Mouse (Mus musculus): ENCODE data around the gene Drg1. TPM values are rescaled to one million over a fixed set of nuclear protein-coding genes. Genes with fewer than 3 reads are reported as not detected.
A peak's percentile ranks its signal among the peaks of the same experiment; 100 is the strongest.
"Not testable (repeated sequence)": the region's sequence is repeated elsewhere in the genome, so short reads cannot be mapped to it uniquely, and the experiment has no call there.

The Drg1 gene
- polyA plus RNA-seq, 1 experiment from 2014 or later, result 249 TPM

DNA sequence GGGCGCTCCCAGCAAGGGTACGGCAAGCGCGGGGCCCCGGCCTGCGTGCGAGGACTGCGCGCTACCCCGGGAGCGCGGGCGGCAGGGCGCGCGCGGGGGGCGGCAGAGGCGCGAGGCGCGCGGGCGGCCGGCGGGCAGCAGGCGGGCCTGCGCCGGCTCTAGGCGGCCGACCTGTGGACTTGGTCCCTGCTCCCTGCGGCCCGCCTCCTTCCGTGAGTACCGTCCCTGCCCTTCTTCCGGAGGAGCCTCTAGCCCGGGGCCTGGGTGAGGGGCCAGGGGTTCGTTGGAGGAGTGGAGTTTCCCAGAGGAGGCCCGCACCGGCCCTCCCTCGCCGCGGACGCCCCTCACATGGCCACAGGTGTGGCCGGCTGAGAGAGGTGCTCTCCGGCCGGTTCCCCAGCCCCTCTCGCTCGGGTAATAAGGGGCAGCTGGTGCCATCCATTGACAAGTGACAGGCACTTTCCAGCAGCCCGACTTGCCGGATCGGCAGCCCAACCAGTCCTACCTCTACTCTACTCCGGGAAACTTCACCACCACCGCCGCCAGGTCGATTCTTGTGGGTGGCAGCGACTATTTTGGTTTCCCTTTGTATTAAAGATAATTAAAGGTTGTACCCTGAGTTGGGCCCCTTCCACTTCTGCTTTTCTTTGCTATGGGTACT, 63.3 kb downstream of the Drg1 start:
- H3K27ac ChIP-seq (ENCODE audit: low read length), result peak overlapping the region; percentile 4; the same call in 1 of the 2 replicates
- peaks cover 16% of the 10 kb centered on the region for H3K36me3 ChIP-seq (ENCODE audit: insufficient read depth, low read length)
- no peaks in the 10 kb centered on the region for H3K9me3 ChIP-seq (ENCODE audit: low read length)
- ATAC-seq (ENCODE audit: low FRiP score, low TSS enrichment), result peak; percentile 62
- peak overlapping the region; percentile 44 for H3K4me3 ChIP-seq (ENCODE audit: low read length)
- H3K4me1 ChIP-seq (ENCODE audit: insufficient read depth, low read length), result no peaks in the 10 kb centered on the region
- H3K9ac ChIP-seq (replicated peaks; ENCODE audit: low read length), result peak overlapping the region; percentile 43
- no peaks in the 10 kb centered on the region for H3K27me3 ChIP-seq (ENCODE audit: insufficient read depth, low read length)
- WGBS, result under 1% methylated on average over 47 of the region's 57 CpGs
- peak overlapping the region; percentile 37 for H3K4me2 ChIP-seq (replicated peaks; ENCODE audit: low read depth, low read length)

DNA sequence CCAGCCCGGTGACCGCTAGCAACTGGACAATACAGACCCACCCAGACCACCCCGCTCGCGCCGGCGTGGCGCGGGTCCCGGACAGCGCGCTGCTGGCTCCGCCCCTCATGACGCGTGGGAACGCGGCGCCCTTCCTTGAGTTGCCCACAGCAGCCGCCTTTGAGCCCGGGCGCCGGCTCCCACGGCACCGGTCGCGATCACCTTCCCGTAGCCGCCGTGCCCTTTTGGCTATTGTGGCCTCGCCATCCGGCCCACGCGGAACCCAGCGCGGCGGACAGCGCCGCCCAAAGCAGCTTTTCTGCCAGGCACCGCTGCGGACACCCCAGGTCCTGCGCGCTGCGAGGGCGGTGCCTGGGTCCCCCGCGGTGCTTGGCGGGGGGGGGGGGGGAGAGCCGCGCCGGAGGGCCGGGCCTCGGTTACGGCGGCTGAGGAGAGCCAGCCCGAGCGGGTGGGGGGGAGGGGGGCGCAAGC, 63.9 kb downstream of the Drg1 start, which contains the start of gene Eif4enif1:
Gene Eif4enif1 (plus strand): TSS at position 162 of the 471 bp plus-strand sequence.
- H3K4me1 ChIP-seq (ENCODE audit: insufficient read depth, low read length), result no peaks in the 10 kb centered on the region
- H3K4me3 ChIP-seq (ENCODE audit: low read length), result peak within 1 kb of the TSS; percentile 44
- peak; percentile 81 for ATAC-seq (ENCODE audit: low FRiP score, low TSS enrichment)
- peak within 1 kb of the TSS; percentile 44 for H3K9ac ChIP-seq (replicated peaks; ENCODE audit: low read length)
- H3K27ac ChIP-seq (ENCODE audit: low read length), result peak within 1 kb of the TSS; percentile 8; the same call in 1 of the 2 replicates
- H3K9me3 ChIP-seq (ENCODE audit: low read length), result no peaks in the 10 kb centered on the region
- under 1% methylated on average over 37 of the region's 57 CpGs for WGBS
- peaks cover 13% of the 10 kb centered on the region for H3K36me3 ChIP-seq (ENCODE audit: insufficient read depth, low read length)
- H3K27me3 ChIP-seq (ENCODE audit: insufficient read depth, low read length), result no peaks in the 10 kb centered on the region
- H3K4me2 ChIP-seq (replicated peaks; ENCODE audit: low read depth, low read length), result peak within 1 kb of the TSS; percentile 37

DNA sequence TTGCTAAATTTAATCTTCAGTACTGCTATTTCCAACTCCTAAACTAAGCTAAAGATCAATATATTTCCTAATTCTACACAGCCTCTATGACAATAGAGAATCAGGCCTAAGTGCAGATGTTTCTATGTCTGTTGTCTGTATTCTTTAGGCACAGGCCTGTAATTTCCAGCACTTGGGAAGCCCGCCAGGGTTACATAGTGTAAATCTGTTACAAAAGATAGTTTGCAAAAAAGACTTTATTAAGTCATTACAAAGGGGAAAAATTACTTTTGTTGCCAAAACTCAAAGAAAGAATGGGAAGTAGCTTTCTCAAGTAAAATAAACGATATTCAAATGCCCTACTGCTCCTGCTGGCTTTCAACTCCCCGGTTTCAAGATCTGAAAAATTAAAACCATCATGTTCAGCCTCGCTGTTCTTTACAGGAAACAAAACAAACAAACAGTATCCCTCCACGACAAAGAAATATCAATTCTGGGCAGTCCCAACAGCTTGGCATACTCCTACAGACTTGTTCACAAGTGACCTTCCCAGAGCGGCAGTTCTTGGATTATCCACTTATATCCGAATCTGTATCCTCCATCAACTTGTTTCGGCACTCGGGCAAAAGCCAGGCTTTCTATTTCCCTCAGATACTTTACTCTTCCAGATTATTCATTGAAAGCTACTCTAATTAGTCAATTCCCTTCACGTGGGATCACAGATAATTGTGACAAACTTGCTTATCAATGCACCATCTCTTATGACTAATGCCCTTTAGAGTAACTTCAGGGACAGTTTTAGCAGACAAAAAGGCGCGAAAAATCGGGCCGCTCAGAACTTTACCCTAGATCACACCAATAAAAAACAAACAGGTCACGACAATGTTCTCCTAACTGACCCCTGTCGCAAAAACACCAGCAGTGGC, 64.6 kb downstream of the Drg1 start:
- ATAC-seq (ENCODE audit: low FRiP score, low TSS enrichment), result no peak
- H3K36me3 ChIP-seq (ENCODE audit: insufficient read depth, low read length), result peaks cover 9% of the 10 kb centered on the region; the same call in 1 of the 2 replicates
- no peaks in the 10 kb centered on the region for H3K9me3 ChIP-seq (ENCODE audit: low read length)
- H3K27ac ChIP-seq (ENCODE audit: low read length), result peak overlapping the region; percentile 8; the same call in 1 of the 2 replicates
- WGBS, result 6% methylated on average over 16 of the region's 16 CpGs
- H3K4me1 ChIP-seq (ENCODE audit: insufficient read depth, low read length), result no peaks in the 10 kb centered on the region
- no peaks in the 10 kb centered on the region for H3K27me3 ChIP-seq (ENCODE audit: insufficient read depth, low read length)
- peak overlapping the region; percentile 44; the same call in 1 of the 2 replicates for H3K9ac ChIP-seq (replicated peaks; ENCODE audit: low read length)
- H3K4me2 ChIP-seq (replicated peaks; ENCODE audit: low read depth, low read length), result peak overlapping the region; percentile 15
- H3K4me3 ChIP-seq (ENCODE audit: low read length), result peak overlapping the region; percentile 44

DNA sequence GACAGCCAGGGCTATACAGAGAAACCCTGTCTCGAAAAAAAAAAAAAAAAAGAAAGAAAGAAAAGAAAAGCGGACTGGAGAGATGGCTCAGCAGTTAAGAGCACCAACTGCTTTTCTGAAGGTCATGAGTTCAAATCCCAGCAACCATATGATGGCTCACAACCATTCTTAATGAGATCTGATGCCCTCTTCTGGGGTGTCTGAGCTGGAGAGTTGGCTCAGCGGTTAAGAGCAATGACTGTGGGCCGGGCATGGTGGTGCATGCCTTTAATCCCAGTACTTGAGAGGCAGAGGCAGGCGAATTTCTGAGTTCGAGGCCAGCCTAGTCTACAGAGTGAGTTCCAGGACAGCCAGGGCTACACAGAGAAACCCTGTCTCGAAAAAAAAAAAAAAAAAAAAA, 65.6 kb downstream of the Drg1 start:
- H3K9me3 ChIP-seq (ENCODE audit: low read length); ATAC-seq (ENCODE audit: low FRiP score, low TSS enrichment): not testable (repeated sequence)

DNA sequence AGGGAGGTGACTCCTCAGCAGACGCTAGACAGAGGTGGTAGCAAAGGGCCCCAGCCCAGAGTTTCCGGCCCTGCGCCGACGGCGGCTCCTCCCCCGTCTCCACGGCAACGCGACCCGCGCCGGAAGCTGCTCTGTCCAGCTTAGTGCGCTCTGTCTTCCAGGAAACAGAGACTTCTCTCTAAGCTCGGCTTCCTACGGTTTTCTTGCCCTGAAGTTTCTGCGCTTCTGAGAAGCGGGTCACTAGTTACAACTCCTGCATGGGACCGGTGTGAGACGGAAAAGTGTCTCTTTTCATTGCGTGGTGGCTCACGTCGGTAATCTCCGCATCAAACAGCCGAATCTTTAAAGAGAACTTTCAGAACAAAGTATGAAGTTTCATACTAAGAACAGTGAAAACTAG, 72.9 kb downstream of the Drg1 start, which contains the start of gene Sfi1:
Gene Sfi1 (minus strand): TSS at position 101 of the 400 bp plus-strand sequence.
- no peak within 1 kb of the TSS for H3K27ac ChIP-seq (ENCODE audit: low read length)
- H3K4me3 ChIP-seq (ENCODE audit: low read length), result no peak within 1 kb of the TSS
- no peaks in the 10 kb centered on the region for H3K27me3 ChIP-seq (ENCODE audit: insufficient read depth, low read length)
- no peaks in the 10 kb centered on the region for H3K36me3 ChIP-seq (ENCODE audit: insufficient read depth, low read length)
- no peaks in the 10 kb centered on the region for H3K9me3 ChIP-seq (ENCODE audit: low read length)
- 87% methylated on average over 25 of the region's 25 CpGs for WGBS
- ATAC-seq (ENCODE audit: low FRiP score, low TSS enrichment), result no peak
- no peaks in the 10 kb centered on the region for H3K4me1 ChIP-seq (ENCODE audit: insufficient read depth, low read length)
- H3K9ac ChIP-seq (replicated peaks; ENCODE audit: low read length), result no peak within 1 kb of the TSS
- no peak within 1 kb of the TSS for H3K4me2 ChIP-seq (replicated peaks; ENCODE audit: low read depth, low read length)

More for the DNA sequence above, 65.6 kb downstream of the Drg1 start:
- 93% methylated on average over 6 of the region's 7 CpGs for whole genome bisulfite sequencing
- not testable (repeated sequence) for H3K4me1 ChIP-seq (ENCODE audit: insufficient read depth, low read length); H3K27me3 ChIP-seq (ENCODE audit: insufficient read depth, low read length); H3K36me3 ChIP-seq (ENCODE audit: insufficient read depth, low read length); H3K27ac ChIP-seq (ENCODE audit: low read length); H3K9ac ChIP-seq (replicated peaks; ENCODE audit: low read length); H3K4me3 ChIP-seq (ENCODE audit: low read length); H3K4me2 ChIP-seq (replicated peaks; ENCODE audit: low read depth, low read length)

DNA sequence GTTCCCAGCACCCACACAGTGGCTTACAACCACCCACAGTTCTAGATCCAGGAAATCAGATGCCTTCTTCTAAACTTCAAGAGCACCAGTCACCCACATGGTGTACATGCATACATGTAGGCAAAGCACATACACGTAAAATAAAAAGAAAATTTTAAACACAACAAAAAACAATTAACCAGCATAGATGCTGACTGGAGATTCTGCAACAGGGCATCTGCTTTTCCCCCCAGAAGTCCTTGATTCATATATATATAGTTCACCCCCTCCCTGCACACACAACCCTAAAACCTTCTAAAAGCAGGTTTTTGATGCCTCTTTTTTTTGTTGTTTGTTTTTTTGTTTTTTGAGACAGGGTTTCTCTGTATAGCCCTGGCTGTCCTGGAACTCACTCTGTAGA, 83.5 kb downstream of the Drg1 start:
- H3K4me2 ChIP-seq (replicated peaks; ENCODE audit: low read depth, low read length); ATAC-seq (ENCODE audit: low FRiP score, low TSS enrichment); H3K9me3 ChIP-seq (ENCODE audit: low read length); H3K4me1 ChIP-seq (ENCODE audit: insufficient read depth, low read length); H3K9ac ChIP-seq (replicated peaks; ENCODE audit: low read length); H3K27ac ChIP-seq (ENCODE audit: low read length); H3K4me3 ChIP-seq (ENCODE audit: low read length); H3K27me3 ChIP-seq (ENCODE audit: insufficient read depth, low read length); H3K36me3 ChIP-seq (ENCODE audit: insufficient read depth, low read length): not testable (repeated sequence)
- WGBS, result 81% methylated on average over 1 of the region's 1 CpGs

DNA sequence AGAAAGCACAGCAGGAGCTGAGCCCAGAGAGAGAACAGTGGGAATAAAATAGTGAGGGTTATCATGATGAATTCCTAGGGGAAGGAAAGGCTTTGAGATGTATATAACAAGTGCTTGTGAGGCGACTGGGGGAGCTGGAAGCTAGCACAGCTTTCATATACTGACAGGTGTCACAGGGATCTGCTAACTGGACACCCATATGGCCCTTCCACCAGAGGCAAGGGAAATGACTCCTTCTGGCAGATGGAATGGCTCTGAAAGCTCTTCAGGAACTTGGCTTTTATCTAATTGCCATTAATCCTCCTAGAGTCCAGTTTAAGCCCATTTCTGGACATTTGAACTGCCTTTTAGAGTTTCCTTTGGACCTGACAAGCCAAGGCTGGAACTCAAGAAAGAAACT, 84.2 kb downstream of the Drg1 start:
- WGBS, result 71% methylated on average over 1 of the region's 1 CpGs
- ATAC-seq (ENCODE audit: low FRiP score, low TSS enrichment), result not testable (repeated sequence)

DNA sequence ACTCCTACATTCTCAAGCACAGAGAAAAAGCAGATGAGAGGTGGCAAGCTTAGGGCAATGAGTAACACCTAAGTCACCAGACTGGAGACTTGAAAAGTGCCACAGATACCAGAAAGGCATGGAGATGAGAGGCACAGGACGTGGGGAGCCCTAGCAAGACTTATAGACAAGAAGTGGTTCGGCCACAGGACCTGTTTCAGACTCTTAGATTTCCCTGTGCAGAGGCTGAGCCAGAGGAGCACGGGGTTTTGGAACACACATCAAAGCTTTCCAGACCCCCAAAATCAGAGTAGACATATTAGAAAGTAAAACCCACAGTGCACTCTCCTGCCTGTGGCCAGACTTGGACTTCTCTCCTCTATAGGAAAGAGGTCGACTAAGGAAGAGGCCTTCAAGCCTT, 85.0 kb downstream of the Drg1 start:
- ATAC-seq (ENCODE audit: low FRiP score, low TSS enrichment); H3K27me3 ChIP-seq (ENCODE audit: insufficient read depth, low read length); H3K27ac ChIP-seq (ENCODE audit: low read length); H3K36me3 ChIP-seq (ENCODE audit: insufficient read depth, low read length); H3K4me3 ChIP-seq (ENCODE audit: low read length); H3K9ac ChIP-seq (replicated peaks; ENCODE audit: low read length); H3K4me1 ChIP-seq (ENCODE audit: insufficient read depth, low read length); H3K9me3 ChIP-seq (ENCODE audit: low read length); H3K4me2 ChIP-seq (replicated peaks; ENCODE audit: low read depth, low read length): not testable (repeated sequence)
- WGBS, result 63% methylated on average over 4 of the region's 4 CpGs

More for the DNA sequence above, 84.2 kb downstream of the Drg1 start:
- not testable (repeated sequence) for H3K4me1 ChIP-seq (ENCODE audit: insufficient read depth, low read length); H3K4me2 ChIP-seq (replicated peaks; ENCODE audit: low read depth, low read length); H3K9me3 ChIP-seq (ENCODE audit: low read length); H3K27ac ChIP-seq (ENCODE audit: low read length); H3K4me3 ChIP-seq (ENCODE audit: low read length); H3K27me3 ChIP-seq (ENCODE audit: insufficient read depth, low read length); H3K9ac ChIP-seq (replicated peaks; ENCODE audit: low read length); H3K36me3 ChIP-seq (ENCODE audit: insufficient read depth, low read length)

DNA sequence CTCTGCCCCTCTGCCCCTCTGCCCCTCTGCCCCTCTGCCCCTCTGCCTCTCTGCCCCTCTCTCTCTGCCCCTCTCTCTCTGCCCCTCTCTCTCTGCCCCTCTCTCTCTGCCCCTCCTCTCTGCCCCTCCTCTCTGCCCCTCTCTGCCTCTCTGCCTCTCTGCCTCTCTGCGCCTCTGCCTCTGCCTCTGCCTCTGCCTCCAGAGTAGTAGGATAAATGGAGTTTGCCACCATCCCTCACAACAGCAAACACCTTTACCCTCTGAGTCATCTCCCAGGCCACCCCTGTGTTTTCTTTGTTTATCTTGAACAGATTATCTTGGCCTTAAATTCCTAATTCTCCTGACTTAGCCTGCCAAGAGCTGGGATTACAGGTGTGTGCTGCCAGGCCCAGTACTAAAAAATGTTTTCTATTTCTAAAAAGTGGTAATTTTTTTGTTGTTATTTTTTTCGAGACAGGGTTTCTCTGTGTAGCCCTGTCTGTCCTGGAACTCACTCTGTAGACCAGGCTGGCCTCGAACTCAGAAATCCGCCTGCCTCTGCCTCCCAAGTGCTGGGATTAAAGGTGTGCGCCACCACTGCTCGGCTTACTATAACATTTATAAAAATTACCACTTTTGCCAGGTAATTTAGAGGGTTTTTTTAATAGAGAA, 85.6 kb downstream of the Drg1 start:
- not testable (repeated sequence) for H3K4me1 ChIP-seq (ENCODE audit: insufficient read depth, low read length); H3K9me3 ChIP-seq (ENCODE audit: low read length); H3K4me3 ChIP-seq (ENCODE audit: low read length); H3K27me3 ChIP-seq (ENCODE audit: insufficient read depth, low read length); H3K36me3 ChIP-seq (ENCODE audit: insufficient read depth, low read length); H3K9ac ChIP-seq (replicated peaks; ENCODE audit: low read length); ATAC-seq (ENCODE audit: low FRiP score, low TSS enrichment); H3K27ac ChIP-seq (ENCODE audit: low read length); H3K4me2 ChIP-seq (replicated peaks; ENCODE audit: low read depth, low read length)
- WGBS, result 77% methylated on average over 6 of the region's 6 CpGs
